Mouse (Mus musculus): ENCODE measurements around the gene Adipoq. TPM values are rescaled to one million over a fixed set of nuclear protein-coding genes. Genes with fewer than 3 reads are reported as not detected.

Gene Adipoq
- total RNA-seq, 2 experiments from 2014 or later = not detected

- ATAC-seq (replicated peaks; ENCODE audit: poor library complexity) = no peak
Observed at GRCm38 (mm10) chr16:23196296-23196695, 50.0 kb downstream of the Adipoq start.

GRCm38 (mm10) chr16:23196791-23197190 is 50.5 kb downstream of the Adipoq start:
- ATAC-seq (replicated peaks; ENCODE audit: poor library complexity) = no peak

- ATAC-seq (replicated peaks; ENCODE audit: poor library complexity) = no peak
Observed at GRCm38 (mm10) chr16:23201498-23201897, 55.2 kb downstream of the Adipoq start.

Other genes with a start within 250 kb of the Adipoq start
- not detected in 2 replicates for gene Fetub, start 228.2 kb upstream of the Adipoq start, total RNA-seq (2015)
- not detected in 2 replicates for gene Fetub, start 228.2 kb upstream of the Adipoq start, total RNA-seq (2017)
- not detected in 2 replicates for gene Hrg, start 195.5 kb upstream of the Adipoq start, total RNA-seq (2015)
- gene Hrg, start 195.5 kb upstream of the Adipoq start, total RNA-seq (2017) = not detected in 2 replicates
- gene Kng2, start 117.1 kb upstream of the Adipoq start, total RNA-seq (2015) = not detected in 2 replicates
- gene Kng2, start 117.1 kb upstream of the Adipoq start, total RNA-seq (2017) = not detected in 2 replicates
- gene Kng1, start 88.7 kb upstream of the Adipoq start, total RNA-seq (2015) = not detected in 2 replicates
- gene Kng1, start 88.7 kb upstream of the Adipoq start, total RNA-seq (2017) = not detected in 2 replicates
- 378 and 464 TPM in 2 replicates for gene Eif4a2, start 39.1 kb upstream of the Adipoq start, total RNA-seq (2015)
- 592 and 744 TPM in 2 replicates for gene Eif4a2, start 39.1 kb upstream of the Adipoq start, total RNA-seq (2017)
- gene Rfc4, start 18.8 kb upstream of the Adipoq start, total RNA-seq (2015) = 195 and 224 TPM in 2 replicates
- gene Rfc4, start 18.8 kb upstream of the Adipoq start, total RNA-seq (2017) = 72.3 and 90.3 TPM in 2 replicates
- gene St6gal1, start 78.2 kb downstream of the Adipoq start, total RNA-seq (2015) = 0.05 and 0.37 TPM in 2 replicates
- 0.03 and 1.2 TPM in 2 replicates for gene St6gal1, start 78.2 kb downstream of the Adipoq start, total RNA-seq (2017)

Data from megakaryocyte progenitor cell, adult 5-6 weeks (primary cell).